Mouse (Mus musculus): ENCODE measurements around the gene Vsnl1.

Gene Vsnl1

DNA sequence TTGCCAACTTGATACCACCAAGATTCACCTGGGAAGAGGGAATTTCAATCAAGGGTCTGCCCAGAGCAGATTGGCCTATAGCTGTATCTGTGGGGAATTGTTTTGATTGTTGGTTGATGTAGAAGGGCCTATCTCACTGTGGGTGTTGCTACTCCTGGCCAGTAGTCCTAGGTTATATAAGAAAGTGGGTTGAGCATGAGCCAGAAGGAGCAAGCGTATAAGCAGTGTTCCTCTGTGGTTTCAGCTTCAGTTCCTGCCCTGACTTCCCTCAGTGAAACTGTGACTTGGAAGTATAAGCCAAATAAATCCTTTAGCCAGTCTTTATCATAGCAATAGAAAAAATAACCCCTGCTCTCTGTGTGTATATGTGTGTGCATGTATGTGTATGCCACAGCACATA, 51.7 kb downstream of the Vsnl1 start:
- peak; percentile 2 for DNase-seq (ENCODE audit: low read depth)

DNA sequence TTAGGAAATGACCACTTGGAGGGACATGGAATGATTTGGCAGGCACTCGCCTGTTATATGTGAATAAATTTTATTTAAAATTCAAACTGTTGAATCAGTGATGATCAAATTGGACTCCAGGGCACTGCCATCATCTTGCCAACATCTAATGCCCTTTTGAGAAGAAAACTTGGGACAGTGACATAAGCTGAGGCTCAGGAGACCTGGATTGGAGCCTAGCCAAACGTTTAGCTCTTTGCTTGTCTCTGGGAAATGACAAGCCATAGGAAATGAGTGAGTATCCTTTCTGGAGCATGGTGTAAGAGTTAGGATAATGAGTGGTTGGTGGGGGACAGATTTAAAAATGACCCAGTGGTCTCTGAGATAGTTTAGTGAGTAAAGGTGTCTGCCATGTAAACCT, 57.0 kb downstream of the Vsnl1 start:
- DNase-seq (ENCODE audit: low read depth), result no peak

DNA sequence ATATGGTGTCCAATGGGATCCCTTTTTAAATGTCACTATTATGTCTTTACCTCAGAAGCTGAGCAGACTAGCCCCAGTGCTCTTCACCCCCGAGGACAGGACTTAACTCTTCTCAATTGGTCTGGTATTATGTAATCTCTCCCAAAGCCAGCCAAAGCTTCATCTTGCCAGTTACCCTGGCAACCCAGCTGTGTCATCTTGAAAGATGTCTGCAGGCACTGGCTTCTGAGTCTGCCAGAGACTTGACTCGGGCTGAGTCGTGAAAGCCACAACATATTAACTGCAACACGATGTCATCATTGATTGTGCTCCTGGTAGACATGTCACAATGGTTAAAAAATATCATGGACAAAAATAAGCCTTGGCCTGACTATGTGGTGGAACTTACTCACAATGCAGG, 66.4 kb downstream of the Vsnl1 start:
- DNase-seq (ENCODE audit: low read depth), result peak; percentile 4

DNA sequence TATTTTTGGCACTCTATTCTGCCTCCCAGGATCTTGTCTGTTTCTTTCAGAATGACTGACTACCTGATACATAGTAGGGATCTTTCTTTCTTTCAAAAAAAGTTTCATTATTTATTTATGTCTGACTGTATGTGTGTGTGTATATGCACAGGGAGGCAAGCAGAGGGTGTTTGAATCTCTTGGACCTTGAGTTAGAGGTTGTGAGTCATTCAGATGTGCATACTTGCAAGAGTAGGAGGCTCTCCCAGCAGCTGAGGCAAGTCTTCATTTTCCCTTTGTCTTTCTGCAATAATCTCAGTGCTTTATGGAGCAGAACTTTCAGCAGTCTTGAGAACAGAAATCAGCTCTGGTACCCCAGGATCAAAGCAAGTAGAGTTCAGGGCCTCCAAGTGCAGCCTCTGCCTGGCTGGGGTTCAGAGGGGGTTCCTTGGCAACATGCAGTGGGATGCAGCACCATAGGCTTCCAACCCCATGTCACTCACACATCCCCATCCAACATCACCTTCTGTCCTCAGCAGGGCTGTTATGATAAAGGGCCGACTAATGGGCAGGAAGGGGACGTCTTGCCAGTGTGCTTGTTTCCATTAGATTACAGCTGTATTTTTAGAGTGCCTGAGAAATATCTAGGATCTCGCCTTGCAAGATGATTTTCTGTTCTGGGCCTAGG, 69.2 kb downstream of the Vsnl1 start:
- no peak for DNase-seq (ENCODE audit: low read depth)

DNA sequence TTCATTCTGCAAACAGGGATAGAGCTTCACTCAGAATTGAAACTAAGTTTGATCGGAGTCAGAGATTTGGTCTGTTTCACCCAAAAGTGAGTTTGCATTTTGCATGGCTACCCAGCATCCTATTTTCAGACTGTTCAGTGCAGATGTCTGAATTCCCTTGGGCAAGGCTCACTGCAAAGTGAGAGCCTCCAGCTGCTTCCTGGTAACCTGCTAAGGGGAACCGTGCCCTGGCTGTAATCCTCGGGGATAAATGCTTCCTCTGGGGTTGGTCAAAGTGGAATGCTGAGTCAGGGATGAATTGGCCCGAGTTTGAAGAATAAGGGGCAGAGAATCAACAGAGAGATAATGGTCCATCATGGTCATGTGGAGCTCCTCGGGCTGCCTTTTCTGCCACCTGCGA, 71.5 kb downstream of the Vsnl1 start:
- DNase-seq (ENCODE audit: low read depth), result no peak

DNA sequence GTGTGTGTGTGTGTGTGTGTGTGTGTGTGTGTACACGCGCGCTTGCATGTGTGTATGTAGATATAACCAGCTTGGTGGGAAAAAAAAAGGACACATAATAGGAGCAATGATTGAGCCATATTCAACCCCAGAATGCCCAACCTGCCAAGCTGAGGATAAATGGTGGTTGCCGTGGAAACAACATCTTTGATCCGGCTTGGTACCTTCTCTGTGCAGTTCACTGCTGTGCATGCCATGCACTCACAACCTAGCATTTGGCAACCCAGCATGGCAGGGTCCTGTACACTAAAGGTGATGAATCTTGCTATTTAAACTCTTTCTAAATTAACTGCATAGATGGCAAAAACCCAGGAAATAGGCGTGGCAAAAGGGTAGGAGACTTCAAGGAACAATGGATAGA, 74.0 kb downstream of the Vsnl1 start:
- no peak for DNase-seq (ENCODE audit: low read depth)

DNA sequence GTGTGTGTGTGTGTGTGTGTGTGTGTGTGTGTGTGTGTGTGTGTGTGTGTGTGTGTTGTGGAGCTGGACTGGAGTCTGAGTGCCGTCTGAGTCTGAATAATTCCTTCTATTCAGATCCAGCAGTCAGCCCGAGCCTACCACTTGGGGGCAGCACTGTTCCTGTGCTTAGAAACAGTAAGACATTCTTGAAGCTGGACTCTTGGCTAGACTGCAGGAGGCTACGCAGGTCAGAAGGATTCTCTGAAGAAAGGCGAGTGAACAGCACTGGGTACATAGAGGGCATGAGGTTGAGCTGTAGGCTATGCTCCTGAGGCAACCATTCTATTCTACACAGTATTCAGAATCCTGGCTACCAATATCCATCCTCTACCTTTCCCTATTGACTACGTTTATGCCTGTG, 85.5 kb downstream of the Vsnl1 start:
- DNase-seq (ENCODE audit: low read depth), result peak; percentile 72

DNA sequence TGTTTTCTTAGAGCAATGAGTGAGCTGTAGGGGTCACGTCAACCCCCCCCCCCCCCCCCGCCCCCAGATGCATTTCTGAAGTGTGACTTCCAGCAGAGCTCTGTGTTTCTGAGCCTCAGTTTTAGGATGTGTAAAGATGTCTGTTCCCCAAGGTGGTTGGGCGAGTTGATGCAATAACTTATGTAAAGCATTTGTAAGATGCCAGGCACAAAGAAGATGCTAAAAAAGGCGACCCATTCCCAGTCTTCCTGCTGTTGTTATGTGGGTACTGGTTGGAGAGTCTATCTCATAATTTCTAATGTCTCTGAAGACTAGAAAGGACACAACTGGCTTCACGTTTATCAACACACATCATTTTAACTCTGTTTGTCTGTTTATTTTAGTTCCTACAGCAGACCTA, 86.5 kb downstream of the Vsnl1 start:
- DNase-seq (ENCODE audit: low read depth), result no peak

DNA sequence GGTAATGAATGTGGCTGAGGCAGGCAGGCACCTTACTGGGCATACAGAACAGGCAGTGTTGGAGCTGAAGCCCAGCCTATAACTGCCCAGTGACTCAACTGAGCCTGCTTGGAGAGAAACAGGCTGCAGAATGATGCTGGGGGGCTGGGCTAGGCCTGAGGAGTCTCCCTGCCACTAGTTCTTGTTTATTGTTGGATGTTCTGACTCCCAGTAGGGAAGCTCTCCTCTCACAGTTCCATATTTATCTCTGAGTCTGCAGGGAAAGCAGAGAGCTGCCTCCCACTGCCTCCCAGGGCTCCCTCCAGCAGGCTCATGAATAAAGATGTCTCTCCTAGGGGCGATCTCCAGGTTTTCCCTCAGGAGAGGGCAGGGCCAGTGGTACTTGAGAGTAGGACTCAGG, 88.0 kb downstream of the Vsnl1 start:
- no peak for DNase-seq (ENCODE audit: low read depth)

DNA sequence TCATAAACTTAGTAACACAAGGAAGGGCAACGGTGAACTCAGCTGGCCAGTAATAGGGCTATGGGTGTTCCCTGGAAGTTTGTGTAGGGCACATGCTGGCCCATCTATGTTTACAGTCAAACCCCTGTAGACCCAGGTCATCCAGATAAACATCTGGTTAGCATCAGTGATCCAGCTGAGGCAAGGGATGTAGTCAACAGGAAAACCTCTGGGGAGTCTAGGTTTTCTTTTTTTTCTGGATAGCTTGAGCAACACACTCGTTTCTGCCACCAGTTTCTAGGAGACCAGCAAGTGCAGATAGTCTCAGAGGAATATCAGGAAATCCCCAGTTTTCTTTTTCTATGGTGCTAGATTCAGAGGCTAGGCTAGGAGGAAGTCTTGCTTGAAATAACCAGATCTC, 90.5 kb downstream of the Vsnl1 start:
- DNase-seq (ENCODE audit: low read depth), result no peak

DNA sequence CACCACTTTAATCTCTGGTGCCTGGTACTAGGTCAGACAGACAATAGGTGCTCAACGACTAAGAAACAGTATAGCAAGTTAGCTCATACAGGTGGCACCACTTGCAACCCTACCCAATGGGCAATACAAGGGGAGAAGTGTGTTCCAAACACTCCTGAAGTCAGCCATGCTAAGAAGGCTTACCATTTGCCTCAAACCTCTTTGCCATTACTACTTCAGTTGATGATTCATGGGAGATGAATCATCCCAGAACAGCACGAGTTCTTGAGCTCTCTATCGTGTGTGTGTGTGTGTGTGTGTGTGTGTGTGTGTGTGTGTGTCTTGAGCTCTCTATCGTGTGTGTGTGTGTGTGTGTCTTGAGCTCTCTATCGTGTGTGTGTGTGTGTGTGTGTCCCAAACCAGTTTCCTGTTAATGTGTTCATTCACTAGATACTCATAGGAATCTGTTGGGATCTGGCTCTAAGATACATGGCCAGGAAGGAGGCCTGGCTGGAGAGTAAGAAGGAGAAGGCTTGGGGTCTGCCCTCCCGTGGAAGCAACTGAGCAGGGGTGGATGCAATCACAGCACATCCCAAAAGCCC, 94.3 kb downstream of the Vsnl1 start:
- DNase-seq (ENCODE audit: low read depth), result peak; percentile 75

DNA sequence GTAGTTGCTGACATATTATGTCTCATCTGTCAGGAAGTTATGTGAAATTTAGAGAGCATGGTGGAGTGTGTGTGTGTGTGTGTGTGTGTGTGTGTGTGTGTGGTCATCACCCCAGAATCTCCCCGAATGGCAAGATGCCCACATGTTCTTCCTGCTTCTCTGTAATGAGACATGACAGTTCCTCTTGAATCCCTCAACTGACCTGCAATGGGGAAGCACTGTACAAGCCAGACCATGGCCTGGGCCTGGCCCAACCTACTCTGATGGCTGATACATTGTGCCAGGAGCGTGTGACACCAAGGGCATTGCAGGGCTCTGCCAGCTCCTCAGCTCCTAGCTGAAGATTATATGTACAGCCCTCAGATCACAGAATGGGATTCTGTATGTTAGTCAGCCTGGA, 98.2 kb downstream of the Vsnl1 start:
- DNase-seq (ENCODE audit: low read depth), result peak; percentile 57

DNA sequence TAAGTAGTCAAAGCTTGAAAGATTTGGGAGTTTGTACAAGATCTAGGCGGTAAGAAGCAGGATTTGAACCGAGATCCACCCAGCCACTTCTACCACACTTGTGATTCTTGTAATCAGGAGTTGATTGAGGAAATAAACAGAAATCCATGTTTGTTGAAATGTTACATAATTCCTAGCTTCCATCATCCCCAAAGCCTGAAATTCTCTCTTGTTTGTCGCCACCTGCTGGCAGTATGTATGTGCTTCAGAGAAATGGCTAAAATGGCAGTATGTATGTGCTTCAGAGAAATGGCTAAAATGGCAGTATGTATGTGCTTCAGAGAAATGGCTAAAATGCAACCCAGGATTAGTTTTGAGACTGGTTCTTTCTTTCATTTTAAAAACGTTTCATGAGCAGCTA, 99.6 kb downstream of the Vsnl1 start:
- DNase-seq (ENCODE audit: low read depth), result peak; percentile 73

DNA sequence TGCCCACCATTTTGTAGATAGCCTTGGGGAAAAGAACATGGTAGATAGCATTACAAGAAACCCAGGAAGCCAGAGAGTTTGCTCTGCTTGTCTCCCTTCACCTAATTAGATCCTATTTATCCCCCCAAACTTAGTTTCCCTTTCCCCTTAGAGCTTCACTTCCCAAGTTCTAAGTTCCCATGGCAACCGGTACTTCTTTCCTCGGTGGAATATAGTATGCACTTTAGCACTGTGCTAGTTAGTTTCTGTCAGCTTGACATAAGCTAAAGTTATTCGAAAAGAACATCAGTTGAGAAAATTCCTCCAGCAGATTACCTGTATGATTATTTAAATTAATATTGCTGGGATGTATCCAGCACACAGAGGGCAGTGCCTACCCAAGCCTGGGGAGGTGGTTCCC, 109.9 kb downstream of the Vsnl1 start:
- DNase-seq (ENCODE audit: low read depth), result no peak

DNA sequence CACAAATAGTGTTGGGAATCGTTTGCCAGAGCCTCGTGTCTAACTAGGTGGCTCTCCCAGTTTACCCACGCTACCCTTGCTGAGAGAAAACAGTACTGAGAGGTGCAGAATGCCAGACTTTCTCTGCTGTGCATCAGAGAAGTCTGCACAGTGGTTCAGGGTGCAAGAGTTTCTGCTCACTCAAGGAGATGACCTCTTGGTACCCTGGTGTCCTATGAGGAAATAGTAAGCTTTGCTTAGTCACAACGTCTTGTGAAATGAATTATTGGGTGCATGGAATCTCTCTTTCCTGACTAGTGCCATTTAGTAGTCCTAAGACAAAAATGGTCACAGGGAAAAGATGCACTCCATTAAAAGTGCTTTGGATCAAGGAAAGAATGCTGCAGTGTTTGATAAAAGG, 111.9 kb downstream of the Vsnl1 start:
- peak; percentile 32 for DNase-seq (ENCODE audit: low read depth)

DNA sequence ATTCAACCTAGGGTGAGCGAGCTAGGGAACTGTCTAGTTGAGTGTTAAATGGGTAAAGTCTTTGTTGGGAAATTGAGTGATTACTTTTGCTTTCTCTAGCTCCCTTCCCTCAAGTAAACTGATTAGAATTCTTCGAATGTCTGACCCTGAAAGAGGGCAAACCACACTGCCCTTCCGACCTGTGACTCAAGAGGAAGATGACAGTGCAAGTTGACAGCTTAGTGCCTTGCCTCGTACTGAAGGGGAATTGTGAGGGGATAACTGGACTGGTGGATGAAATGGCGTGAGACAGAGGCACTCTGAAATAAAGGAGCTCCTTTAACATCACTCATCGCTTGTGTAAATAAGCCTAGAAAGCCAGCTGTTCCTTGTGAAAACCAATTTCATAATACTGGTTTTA, 118.7 kb downstream of the Vsnl1 start:
- peak; percentile 81 for DNase-seq (ENCODE audit: low read depth)

DNA sequence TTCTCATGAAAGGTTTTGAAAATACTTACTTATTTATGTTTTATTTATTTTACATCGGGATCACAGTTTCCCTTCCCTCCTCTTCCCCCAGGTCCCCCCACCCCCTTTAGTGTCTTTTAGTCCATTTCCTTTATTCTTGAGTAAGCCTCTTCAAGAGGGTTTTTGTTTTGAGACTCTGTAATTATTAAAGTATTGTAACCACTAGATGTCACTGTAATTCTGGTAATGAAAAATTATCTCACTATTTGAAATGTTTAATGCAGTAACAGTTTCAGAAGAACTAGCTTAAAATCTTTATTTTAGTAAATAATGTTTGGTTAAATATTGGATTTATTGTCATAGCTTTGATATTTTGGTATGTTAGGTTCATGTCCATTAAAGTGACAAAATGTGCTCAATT, 122.6 kb downstream of the Vsnl1 start:
- DNase-seq (ENCODE audit: low read depth), result peak; percentile 41

DNA sequence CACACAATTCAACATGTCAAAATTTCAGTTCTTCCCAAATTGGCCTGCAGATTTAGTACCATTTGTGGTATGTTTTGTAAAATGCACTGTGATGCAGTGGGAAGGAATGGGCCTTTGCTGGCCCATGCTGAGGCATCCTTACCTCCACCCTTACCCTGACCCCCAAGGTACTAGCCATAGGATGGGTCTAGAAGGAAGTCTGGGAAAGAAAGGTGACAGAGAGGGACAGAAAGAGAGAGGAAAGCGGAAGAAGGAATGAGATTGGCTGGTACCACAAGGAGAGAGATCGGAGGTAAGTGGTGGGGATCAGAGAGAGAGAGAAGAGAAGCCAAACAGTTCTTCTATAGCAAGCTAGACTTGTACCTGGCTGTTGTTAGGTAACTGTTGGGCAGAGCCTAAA, 125.3 kb downstream of the Vsnl1 start:
- no peak for DNase-seq (ENCODE audit: low read depth)

DNA sequence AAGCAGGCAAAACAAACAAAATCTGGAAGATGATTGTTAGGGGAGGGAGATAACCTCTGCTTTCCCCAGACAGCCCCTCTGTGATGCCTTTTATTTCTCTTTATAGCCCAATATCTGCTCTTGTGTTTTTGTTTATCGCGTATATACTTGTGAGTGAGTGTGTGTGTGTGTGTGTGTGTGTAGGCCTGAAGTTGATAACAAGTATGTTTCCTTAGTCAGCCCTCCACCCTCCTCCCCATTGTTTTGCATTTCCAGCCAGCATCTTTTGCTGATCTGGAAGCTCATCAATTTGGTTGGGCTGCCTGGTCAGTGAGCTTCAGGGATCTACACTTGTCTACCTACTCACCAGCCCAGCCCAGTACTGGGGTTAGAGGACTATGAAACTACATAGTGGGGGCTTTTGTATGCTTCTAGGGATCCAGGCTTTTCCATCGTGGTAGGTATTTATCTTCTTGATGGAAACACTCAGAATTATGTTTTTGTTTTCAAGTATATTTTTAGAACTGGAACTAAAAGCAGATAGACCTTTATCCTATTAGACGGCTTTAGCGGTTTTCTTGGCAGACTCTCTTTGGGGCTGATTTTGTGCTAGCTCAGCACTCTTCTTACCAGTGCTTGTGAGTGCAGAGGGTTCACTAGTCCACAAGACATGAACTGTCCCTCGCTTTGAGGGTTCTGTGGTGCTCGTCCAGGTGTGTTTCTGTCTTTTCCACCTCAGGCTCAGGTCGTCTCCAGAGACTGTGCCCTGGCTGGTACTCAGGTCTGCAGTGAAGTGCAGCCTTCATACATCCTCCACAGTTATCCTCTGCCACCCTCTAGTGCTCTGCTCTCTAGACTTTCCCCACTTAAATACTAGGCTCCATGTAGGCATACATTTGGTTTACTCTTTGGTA, 129.4 kb downstream of the Vsnl1 start:
- DNase-seq (ENCODE audit: low read depth), result no peak

DNA sequence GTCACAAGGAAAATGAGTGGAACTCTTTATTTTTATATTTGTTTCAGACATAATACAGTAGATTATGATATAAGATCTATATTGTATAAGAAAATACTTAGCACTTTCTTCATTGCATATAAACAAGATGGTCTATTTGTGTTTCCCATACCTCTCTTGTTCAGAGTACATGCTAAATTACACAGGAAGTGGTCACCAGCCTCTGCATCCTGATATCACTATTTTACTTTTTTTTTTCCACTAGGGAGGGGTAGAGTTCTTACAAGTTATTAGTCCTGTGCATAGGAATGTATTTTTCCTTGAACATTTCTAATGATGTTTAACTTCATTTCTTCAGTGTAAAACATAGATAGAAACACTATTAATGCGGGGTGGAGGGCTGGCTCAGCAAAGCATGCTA, 135.6 kb downstream of the Vsnl1 start:
- peak; percentile 71 for DNase-seq (ENCODE audit: low read depth)

DNA sequence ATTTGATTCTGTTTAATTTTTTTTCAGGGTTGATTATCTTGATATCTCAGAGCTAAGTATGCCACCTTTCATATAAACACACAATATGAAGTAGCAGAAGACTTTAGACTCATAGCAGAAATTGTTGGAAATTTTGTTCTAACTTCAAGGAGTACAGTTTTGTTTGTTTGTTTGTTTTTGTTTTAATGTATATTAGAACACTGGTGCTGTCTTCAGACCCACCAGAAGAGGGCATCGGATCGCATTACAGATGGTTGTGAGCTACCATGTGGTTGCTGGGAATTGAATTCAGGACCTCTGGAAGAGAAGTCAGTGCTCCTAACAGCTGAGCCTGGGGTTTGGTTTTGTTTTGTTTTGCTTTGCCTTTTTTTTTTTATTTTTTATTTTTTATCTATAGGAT, 150.0 kb downstream of the Vsnl1 start:
- DNase-seq (ENCODE audit: low read depth), result no peak

DNA sequence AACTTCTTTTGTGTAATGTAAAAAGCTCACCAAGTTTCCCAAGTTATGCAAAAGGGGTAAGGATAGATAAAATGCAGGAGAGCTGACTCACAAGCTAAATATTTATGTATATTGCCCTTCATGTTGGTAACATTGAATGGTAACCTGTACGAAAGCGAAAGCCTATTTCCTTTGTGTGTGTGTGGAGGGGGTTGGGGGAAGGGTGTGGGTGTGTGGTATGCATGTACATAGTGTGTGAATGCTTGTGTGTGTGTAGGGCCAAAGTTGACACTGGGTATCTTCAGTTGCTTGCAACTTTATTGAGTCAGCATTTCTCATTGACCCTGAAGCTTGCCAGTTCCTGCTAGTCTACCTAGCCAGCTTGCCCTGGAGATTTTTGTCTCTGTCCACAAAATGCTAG, 154.8 kb downstream of the Vsnl1 start:
- DNase-seq (ENCODE audit: low read depth), result no peak

DNA sequence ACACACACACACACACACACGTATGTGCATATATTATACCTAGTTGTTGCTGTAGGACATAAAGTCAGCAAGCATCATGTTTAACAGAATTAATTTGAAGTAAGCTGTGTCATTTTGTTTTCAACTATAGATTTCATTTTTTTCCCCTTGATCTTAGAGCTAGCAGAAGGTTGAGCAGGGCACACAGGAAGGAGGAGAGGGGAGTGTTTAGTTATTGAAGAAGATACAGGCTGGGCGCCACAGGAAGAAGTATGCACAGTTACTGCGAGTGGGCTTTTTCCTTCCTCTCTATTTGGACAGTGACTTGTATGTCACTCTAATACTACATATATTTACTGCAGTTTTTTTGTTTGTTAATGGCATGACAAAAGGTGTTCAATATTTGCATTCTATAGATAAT, 156.5 kb downstream of the Vsnl1 start:
- DNase-seq (ENCODE audit: low read depth), result no peak

All from 416B (cell line).